Mouse (Mus musculus) MEL (cell line): ENCODE measurements around the gene Adamtsl4.

Source experiments
- CHD1 ChIP-seq: IDR thresholded peaks from 2 replicates; pipeline ENCODE4 v1.6.1; 2012; ENCODE audit warnings: low read depth, mild to moderate bottlenecking, inconsistent platforms, low read length, improper control_type of control experiment
- CTCF ChIP-seq, 3 experiments: IDR thresholded peaks in 2 of 3; conservative IDR thresholded peaks in 1 of 3; 2 replicates each; pipeline ENCODE4 v1.5.1; 2011 to 2012; ENCODE audit warnings: low read length in 3 of 3, low read depth in 2 of 3, mild to moderate bottlenecking in 2 of 3, improper control_type of control experiment in 1 of 3, inconsistent platforms in 1 of 3, mixed read lengths in 1 of 3, moderate library complexity in 1 of 3; ENCODE audit not compliant: control insufficient read depth in 1 of 3, insufficient read depth in 1 of 3, poor library complexity in 1 of 3, severe bottlenecking in 1 of 3
- EP300 ChIP-seq, 2 experiments: IDR thresholded peaks; 2 replicates each; pipeline ENCODE4 v1.6.1; 2011; ENCODE audit warnings: improper control_type of control experiment in 2 of 2, low read length in 2 of 2, low read depth in 1 of 2, mild to moderate bottlenecking in 1 of 2
- GATA1 ChIP-seq: IDR thresholded peaks from 2 replicates; pipeline ENCODE4 v1.6.1; 2011; ENCODE audit warnings: low read depth, low read length, improper control_type of control experiment
- MAX ChIP-seq: IDR thresholded peaks from 2 replicates; pipeline ENCODE4 v1.6.1; 2011; ENCODE audit warnings: low read length, improper control_type of control experiment
- NELFE ChIP-seq: IDR thresholded peaks from 2 replicates; pipeline ENCODE4 v1.6.1; 2011; ENCODE audit warnings: low read depth, low read length, improper control_type of control experiment
- POLR2AphosphoS2 ChIP-seq: IDR thresholded peaks from 2 replicates; pipeline ENCODE4 v1.6.1; 2011; ENCODE audit warnings: low read length, improper control_type of control experiment
- TCF12 ChIP-seq: IDR thresholded peaks from 2 replicates; pipeline ENCODE4 v1.6.1; 2014; ENCODE audit warnings: low read depth, mild to moderate bottlenecking, inconsistent platforms, low read length, improper control_type of control experiment, moderate library complexity
- UBTF ChIP-seq: IDR thresholded peaks from 2 replicates; pipeline ENCODE4 v1.6.1; 2012; ENCODE audit warnings: low read depth, mild to moderate bottlenecking, inconsistent platforms, low read length, improper control_type of control experiment, moderate library complexity, borderline replicate concordance; ENCODE audit not compliant: insufficient read depth
- USF1 ChIP-seq: IDR thresholded peaks from 2 replicates; pipeline ENCODE4 v1.6.1; 2014; ENCODE audit warnings: low read depth, mild to moderate bottlenecking, inconsistent platforms, low read length, improper control_type of control experiment, moderate library complexity

DNA sequence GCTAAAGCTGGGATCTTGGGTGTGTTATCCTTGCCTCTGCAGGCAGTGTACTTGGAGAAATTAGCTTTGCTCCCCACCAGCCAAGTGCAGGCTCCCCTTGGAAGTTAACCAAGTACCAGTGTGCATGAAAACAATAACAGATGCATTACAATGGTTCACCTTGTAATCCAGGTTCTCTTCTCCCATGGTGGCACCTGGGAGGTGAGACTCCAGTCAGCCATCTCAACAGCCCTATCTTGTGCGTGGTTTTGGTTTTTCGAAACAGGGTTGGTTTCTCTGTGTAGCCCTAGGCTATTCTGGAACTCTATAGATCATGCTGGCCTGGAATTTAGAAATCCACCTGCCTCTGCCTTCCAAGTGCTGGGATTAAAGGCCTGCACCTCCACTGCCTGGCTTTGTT, 24.2 kb downstream of the Adamtsl4 start:
- TF ChIP-seq UBTF (no peak), CTCF (IDR thresholded peaks at IDR 0.05 in 2 of 3, conservative IDR thresholded peaks at IDR 0.05 in 1 of 3; ENCODE audit: control insufficient read depth in 1 of 3, insufficient read depth in 1 of 3, low read depth in 2 of 3, low read length in 3 of 3, poor library complexity in 1 of 3, severe bottlenecking in 1 of 3) (no peak), POLR2AphosphoS2 (no peak), MAX (no peak), EP300 (IDR thresholded peaks at IDR 0.05; ENCODE audit: low read depth in 1 of 2, low read length in 2 of 2) (no peak), USF1 (no peak), TCF12 (no peak), GATA1 (no peak), CHD1 (no peak), NELFE (no peak)
